In the genomic region with DNA sequence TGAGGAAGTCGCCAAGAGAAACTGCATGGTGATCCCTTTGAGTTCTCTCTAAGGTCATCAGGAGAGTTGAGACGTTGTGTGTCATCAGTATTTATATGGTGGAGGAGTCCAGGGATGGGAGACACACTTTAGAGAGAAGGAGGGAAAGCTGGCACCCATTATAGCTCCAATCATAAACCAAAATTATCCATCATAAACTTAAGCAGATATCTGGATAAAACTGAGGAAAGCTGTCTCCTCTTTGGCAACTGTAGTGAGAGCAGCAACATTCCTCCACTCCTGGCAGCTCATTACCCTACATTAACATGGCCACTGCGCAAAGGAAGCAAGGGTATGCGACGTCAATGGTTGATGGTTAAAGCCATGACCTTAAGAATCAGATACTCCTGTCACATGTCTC, we compare ENCODE assay signal across 15 mouse cellular contexts.
"Had no signal": no experiment of that assay in that cellular context is flagged by ENCODE, and none has a peak within 500 bp of the region (broad histone marks: within the 10 kb centered on the region; RNA-seq: fewer than 3 reads in every experiment).

No protein-coding gene starts in this region.

- H3K27ac ChIP-seq: limb, embryonic 12.5 days; liver, embryonic 13.5 days; midbrain, embryonic 10.5 days; neural tube, embryonic 15.5 days had no signal

- H3K9ac ChIP-seq: limb, embryonic 12.5 days; liver, embryonic 13.5 days; neural tube, embryonic 15.5 days had no signal

- H3K4me3 ChIP-seq: limb, embryonic 12.5 days; liver, embryonic 13.5 days; midbrain, embryonic 10.5 days; myocyte; neural tube, embryonic 15.5 days had no signal

- H3K4me2 ChIP-seq: limb, embryonic 12.5 days; liver, embryonic 13.5 days; neural tube, embryonic 15.5 days had no signal

- H3K9me3 ChIP-seq: limb, embryonic 12.5 days; liver, embryonic 13.5 days; midbrain, embryonic 10.5 days; neural tube, embryonic 15.5 days had no signal

- H3K27me3 ChIP-seq: limb, embryonic 12.5 days; liver, embryonic 13.5 days; neural tube, embryonic 15.5 days had no signal

- H3K4me1 ChIP-seq: limb, embryonic 12.5 days; liver, embryonic 13.5 days; midbrain, embryonic 10.5 days; neural tube, embryonic 15.5 days had no signal

- DNase-seq: kidney, adult 8-10 months; kidney, postnatal 36 days; layer of hippocampus, adult 9-11 months; liver; liver, embryonic 13.5 days; midbrain, embryonic 14.5 days; retina, postnatal 1 day; right cerebral cortex, postnatal 4 days; spleen, adult 18-20 months; thymus, adult 2 months; thymus, postnatal 25 days had no signal

- H3K36me3 ChIP-seq: limb, embryonic 12.5 days; liver, embryonic 13.5 days; midbrain, embryonic 10.5 days; neural tube, embryonic 15.5 days had no signal
